Mouse (Mus musculus) kidney, adult 2 months (tissue): ENCODE measurements around the gene Uhrf2. TPM values are rescaled to one million over a fixed set of nuclear protein-coding genes. Genes with fewer than 3 reads are reported as not detected.

Experiments
- DNase-seq: peaks from one replicate; pipeline ENCODE4 v3.0.0; 2021
- H3K27ac ChIP-seq: fragments of 200-500 bp; 2 replicates; pipeline ENCODE4 v1.5.1; 2012; ENCODE audit warnings: low read depth, low read length, control low read depth, inconsistent platforms; ENCODE audit not compliant: insufficient read depth
- H3K27me3 ChIP-seq: fragments of 200-500 bp; replicated peaks from 2 replicates; pipeline ENCODE4 v1.6.1; 2012; ENCODE audit warnings: mild to moderate bottlenecking, moderate library complexity, low read length, inconsistent platforms; ENCODE audit not compliant: control insufficient read depth, insufficient read depth
- H3K36me3 ChIP-seq: fragments of 200-500 bp; 2 replicates; pipeline ENCODE4 v1.6.1; 2012; ENCODE audit warnings: mild to moderate bottlenecking, moderate library complexity, low read length, inconsistent platforms; ENCODE audit not compliant: control insufficient read depth, insufficient read depth
- H3K4me1 ChIP-seq: fragments of 200-500 bp; 2 replicates; pipeline ENCODE4 v1.6.1; 2011; ENCODE audit warnings: low read length; ENCODE audit not compliant: control insufficient read depth, insufficient read depth
- H3K4me3 ChIP-seq: fragments of 200-500 bp; 2 replicates; pipeline ENCODE4 v1.5.1; 2011; ENCODE audit warnings: mild to moderate bottlenecking, low read depth, low read length, control low read depth; ENCODE audit not compliant: insufficient read depth
- CTCF ChIP-seq: fragments of 200-500 bp; conservative IDR thresholded peaks from 2 replicates; pipeline ENCODE4 v1.5.1; 2011; ENCODE audit warnings: low read depth, mild to moderate bottlenecking, control low read depth, low read length, moderate library complexity, mixed read lengths; ENCODE audit not compliant: insufficient read depth, insufficient read length
- POLR2A ChIP-seq: fragments of 200-500 bp; IDR thresholded peaks from one replicate; pipeline ENCODE4 v1.6.1; 2011; ENCODE audit warnings: low read depth, low read length, control low read depth
- WGBS: fragments of 180-500 bp; shearing (Covaris S2); methylation state at CpG from one replicate; pipeline ENCODE4 v1.1.7; 2018; 5-methylcytosine and 5-hydroxymethylcytosine counted together
- polyA plus RNA-seq: library from polyadenylated mRNA; depleted of rRNA; stranded (reverse); fragments of >200 nt; gene quantifications from 2 replicates; pipeline ENCODE4 v1.2.3, GENCODE M21; 2012

The Uhrf2 gene
- polyA plus RNA-seq, 1 experiment, result 26.5 TPM

DNA sequence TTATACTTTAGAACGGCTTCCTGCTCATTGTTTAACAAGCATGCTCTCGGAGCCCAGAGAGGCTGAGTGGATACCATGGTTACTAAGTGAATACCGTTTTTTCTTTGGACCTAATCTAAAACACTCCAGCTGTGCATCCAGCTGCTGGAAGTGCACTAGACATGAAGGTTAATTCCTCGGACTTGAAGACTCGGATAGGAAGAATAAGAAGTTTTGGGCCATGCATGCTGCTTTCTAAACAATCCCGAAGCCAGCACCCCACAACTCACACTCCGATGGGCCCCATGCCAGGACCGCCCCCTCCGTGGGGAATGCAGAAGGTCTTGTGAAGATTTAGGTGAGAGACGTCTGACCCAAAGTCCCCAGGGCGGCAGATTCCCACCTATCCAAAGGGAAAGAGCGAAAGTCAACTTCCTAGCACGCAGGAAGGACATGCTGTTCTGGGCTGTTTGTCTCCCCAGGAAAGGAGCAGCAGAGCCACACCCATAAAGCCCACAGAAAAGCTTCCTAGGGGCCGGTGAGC lies 84.7 kb downstream of the Uhrf2 start:
- 0 out of 2 replicates have a peak, but pooled peaks cover 2% of the 10 kb centered on the region for H3K4me1 ChIP-seq
- 57% methylated on average over 14 of the region's 14 CpGs for WGBS
- no peaks in the 10 kb centered on the region for H3K27me3 ChIP-seq
- no peak overlapping the region for H3K4me3 ChIP-seq
- TF ChIP-seq POLR2A (no peak), CTCF (no peak)
- no peak for DNase-seq
- no peaks in the 10 kb centered on the region for H3K36me3 ChIP-seq
- no peak overlapping the region for H3K27ac ChIP-seq

DNA sequence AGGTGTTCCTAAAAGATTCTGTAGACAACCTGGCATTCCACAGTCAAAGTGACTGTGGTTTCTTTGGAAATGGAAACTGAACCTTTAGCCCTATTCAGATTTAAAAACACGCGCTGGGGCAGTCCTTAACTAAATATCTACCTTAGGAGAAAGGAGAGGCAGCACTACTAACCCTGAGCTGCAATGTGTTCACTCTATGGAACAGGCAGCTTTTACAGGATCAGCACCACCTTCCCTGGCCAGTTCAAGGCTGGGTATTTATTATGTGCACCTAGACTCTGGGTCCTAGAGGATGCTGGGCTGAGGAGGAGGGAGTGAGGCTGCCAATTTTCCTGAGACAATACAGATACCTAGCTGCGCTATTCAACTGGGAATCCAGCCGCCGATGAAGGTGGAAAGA lies 85.3 kb downstream of the Uhrf2 start:
- Histone ChIP-seq H3K27me3 (no peaks in the 10 kb centered on the region), H3K27ac (no peak overlapping the region), H3K36me3 (no peaks in the 10 kb centered on the region), H3K4me3 (no peak overlapping the region), H3K4me1 (0 out of 2 replicates have a peak, but pooled peaks cover 2% of the 10 kb centered on the region)
- no peak for TF ChIP-seq CTCF
- no peak for TF ChIP-seq POLR2A
- 83% methylated on average over 5 of the region's 5 CpGs for WGBS
- DNase-seq, result no peak

DNA sequence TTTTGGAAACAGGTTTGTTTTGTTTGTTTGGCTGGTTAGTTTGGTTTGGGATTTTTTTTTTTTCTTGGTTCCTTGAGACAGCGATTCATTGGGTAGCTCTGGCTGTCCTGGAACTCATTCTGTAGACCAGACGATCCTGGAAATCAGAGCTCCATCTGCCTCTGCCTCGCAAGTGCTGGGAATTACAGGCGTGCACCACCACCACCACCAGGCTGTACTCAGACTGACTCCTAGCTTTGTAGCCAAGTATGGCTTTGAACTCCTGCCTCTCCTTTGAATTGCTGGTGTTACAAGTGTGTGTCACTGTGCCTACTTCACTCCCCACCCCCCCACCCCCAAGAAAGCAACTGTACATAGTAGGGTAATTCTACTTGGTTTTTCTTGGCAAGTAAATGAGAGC lies 86.9 kb downstream of the Uhrf2 start:
- Histone ChIP-seq H3K36me3 (no peaks in the 10 kb centered on the region), H3K4me3 (no peak overlapping the region), H3K4me1 (no peaks in the 10 kb centered on the region), H3K27me3 (no peaks in the 10 kb centered on the region), H3K27ac (no peak overlapping the region)
- no peak for DNase-seq
- WGBS, result 75% methylated on average over 4 of the region's 4 CpGs
- TF ChIP-seq POLR2A (no peak), CTCF (no peak)

DNA sequence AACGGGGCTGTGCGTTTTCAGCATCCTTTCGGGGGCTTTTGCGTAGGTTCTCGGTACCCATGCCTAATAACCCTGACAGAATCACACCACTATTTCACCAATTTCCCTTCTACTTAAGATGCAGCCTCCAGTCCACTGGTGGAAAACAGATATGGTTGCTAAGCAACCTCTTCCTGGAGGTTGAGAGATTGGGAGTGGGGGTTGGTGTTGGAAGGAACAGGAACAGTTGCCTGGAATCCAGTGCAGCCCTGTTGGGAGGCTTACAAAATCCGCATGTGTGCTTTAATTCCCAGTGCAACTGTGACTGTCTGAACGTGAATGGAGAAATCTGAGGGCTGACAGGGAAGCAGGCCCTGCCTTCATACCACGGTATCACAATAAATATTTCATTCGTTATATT lies 87.5 kb downstream of the Uhrf2 start:
- Histone ChIP-seq H3K36me3 (no peaks in the 10 kb centered on the region), H3K4me1 (no peaks in the 10 kb centered on the region), H3K4me3 (no peak overlapping the region), H3K27ac (no peak overlapping the region), H3K27me3 (no peaks in the 10 kb centered on the region)
- no peak for DNase-seq
- TF ChIP-seq POLR2A, result no peak
- TF ChIP-seq CTCF, result no peak
- 82% methylated on average over 9 of the region's 9 CpGs for WGBS

DNA sequence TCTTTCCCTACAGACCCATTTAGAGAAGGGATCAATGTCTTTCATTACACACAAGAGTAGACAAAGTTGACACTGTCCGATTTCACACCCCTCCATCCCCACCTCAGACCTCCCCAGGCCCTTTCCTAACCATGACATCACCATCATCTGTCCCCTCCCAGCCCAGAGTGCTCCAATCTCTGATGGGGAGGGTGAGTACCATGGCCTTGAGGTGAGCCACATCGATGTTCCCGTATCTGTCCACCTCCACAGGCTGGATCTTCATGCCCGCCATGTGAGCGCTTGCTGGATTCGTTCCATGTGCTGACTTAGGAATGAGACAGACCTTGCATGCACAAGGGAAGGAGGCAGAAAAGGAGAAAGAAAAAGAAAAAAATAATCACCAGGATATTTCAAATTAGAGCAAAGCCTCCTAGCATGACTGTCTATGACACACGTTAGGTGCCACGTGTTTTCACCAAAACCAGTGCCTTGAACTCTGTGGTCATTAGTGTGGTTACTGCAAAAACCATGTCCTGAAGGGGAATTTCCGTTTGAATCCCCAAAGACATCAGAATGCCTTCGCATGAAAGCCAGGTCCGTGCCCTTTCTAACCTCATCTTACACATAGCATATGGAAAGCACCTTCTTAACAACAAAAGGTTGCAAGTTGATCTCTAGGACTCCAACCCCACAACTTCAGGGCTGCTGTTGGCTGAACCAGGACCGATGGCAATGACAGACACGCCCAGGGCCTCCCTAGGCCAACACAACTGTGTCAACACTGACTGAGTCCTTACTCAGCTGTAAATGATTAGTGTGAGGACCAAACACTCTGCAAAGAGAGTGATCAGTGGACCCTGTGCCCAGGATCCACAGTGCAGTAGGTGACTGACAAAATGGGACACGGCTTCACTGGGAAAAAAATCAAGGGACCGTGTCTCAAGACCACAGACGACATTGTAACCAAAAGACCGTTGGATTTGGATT lies 88.3 kb downstream of the Uhrf2 start:
- TF ChIP-seq POLR2A, result no peak
- no peak for TF ChIP-seq CTCF
- WGBS, result 77% methylated on average over 17 of the region's 17 CpGs
- Histone ChIP-seq H3K4me1 (no peaks in the 10 kb centered on the region), H3K27me3 (no peaks in the 10 kb centered on the region), H3K27ac (no peak overlapping the region), H3K4me3 (no peak overlapping the region), H3K36me3 (no peaks in the 10 kb centered on the region)
- DNase-seq, result peak; percentile 78

DNA sequence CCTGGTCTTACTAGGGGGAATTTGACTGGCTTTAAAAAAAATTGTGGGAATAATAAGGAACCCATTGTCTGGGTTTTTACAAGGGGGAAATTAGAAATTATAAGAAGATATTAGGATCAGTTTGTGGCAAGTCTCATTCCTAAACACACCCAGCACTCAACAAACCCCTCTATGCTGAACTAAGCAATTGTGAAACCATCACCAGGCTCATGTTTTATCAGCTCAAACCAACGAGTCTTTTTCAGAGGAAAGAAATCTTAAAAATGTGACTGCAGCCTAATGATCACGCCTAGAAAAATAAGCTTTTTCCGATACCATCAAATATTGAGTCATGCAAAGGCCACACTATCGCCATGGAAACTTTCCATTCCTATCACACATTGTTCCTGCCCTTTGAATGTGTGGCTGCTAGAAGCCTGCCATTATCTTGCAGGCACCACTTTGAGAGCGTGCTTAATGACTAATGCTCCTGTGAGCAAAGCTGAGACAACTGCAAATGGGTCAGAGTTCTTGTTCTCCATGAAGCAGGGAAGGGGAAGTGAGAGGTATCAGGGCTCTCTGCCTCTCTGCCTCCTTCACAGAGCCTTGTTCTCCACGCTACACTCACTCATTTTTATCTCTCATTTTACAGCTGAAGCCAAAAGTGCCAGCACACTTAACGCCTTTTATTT lies 94.8 kb downstream of the Uhrf2 start:
- WGBS, result 77% methylated on average over 7 of the region's 7 CpGs
- H3K4me1 ChIP-seq, result no peaks in the 10 kb centered on the region
- DNase-seq, result no peak
- no peaks in the 10 kb centered on the region for H3K27me3 ChIP-seq
- H3K4me3 ChIP-seq, result no peak overlapping the region
- TF ChIP-seq CTCF (no peak), POLR2A (no peak)
- H3K27ac ChIP-seq, result no peak overlapping the region
- no peaks in the 10 kb centered on the region; the same call in 1 of the 2 replicates for H3K36me3 ChIP-seq

DNA sequence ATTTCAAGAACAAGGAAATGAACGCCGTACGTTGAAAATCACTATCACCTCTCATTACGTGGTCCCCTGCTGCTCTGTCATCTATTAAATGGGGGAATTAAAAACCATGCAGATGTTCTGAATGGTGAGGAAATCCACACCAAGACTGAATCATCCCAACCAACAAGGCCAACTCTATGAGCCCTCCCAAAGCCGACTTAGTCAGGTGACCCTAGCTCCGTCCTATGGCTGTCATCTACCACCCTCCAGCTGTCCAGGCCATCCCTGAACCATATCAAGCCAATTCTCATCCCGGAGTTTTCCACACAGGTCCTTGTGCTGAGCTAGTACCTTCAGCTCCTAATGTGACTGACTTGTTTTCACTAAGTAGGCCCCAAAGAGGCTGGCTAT lies 95.4 kb downstream of the Uhrf2 start:
- Histone ChIP-seq H3K27ac (no peak overlapping the region), H3K4me1 (no peaks in the 10 kb centered on the region), H3K36me3 (no peaks in the 10 kb centered on the region; the same call in 1 of the 2 replicates), H3K4me3 (no peak overlapping the region), H3K27me3 (no peaks in the 10 kb centered on the region)
- TF ChIP-seq POLR2A, result no peak
- no peak for TF ChIP-seq CTCF
- DNase-seq, result no peak
- 88% methylated on average over 7 of the region's 7 CpGs for WGBS
